8 mouse cellular contexts compared by ENCODE assay signal in the genomic region with DNA sequence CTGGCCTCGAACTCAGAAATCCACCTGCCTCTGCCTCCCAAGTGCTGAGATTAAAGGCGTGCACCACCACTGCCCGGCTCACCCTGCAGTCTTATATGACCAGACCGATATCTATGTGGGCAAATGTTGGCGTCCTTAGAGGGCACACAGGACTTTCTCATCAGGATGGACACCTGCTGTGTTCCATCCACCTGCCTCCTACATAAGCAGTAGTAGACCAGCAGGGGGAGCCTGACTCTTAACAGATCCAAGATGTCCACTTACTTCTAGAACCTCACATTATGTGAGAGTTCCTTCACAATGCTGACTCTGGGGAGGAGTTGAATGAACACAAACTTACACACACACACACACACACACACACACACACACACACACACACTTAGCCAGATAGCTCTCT. TPM values are rescaled to one million over a fixed set of nuclear protein-coding genes. Genes with fewer than 3 reads are reported as not detected.
DNase-seq lines count a peak whose midpoint lies in the region; ATAC-seq lines count a peak whose summit lies in the region.

No protein-coding gene starts in this region.

- H3K4me2 ChIP-seq in midbrain, embryonic 11.5 days, result no peak overlapping the region

- no peak for ATAC-seq in cerebellum, adult (ENCODE audit: insufficient number of reproducible peaks, low FRiP score, low TSS enrichment)
- no peak for ATAC-seq in midbrain, embryonic 11.5 days (ENCODE audit: low FRiP score)

- H3K27me3 ChIP-seq in midbrain, embryonic 10.5 days (ENCODE audit: low read depth, poor library complexity, severe bottlenecking), result peaks cover 31% of the 10 kb centered on the region
- H3K27me3 ChIP-seq in midbrain, embryonic 11.5 days (ENCODE audit: control insufficient read depth, insufficient read depth, low read length), result no peaks in the 10 kb centered on the region

- peak; percentile 45 for DNase-seq in cerebellum, adult 11 months
- DNase-seq in midbrain, embryonic 10.5 days (ENCODE audit: low spot score), result peak; percentile 37
- no peak for DNase-seq in midbrain, embryonic 11.5 days (ENCODE audit: low spot score, missing footprints)
- peak; percentile 56 for DNase-seq in c-Kit-positive CD71-negative TER-119-negative erythroid progenitor cells, embryonic 14.5 days (ENCODE audit: low read depth)
- DNase-seq in gastrocnemius, postnatal 10 days, result peak; percentile 43
- peak; percentile 69 for DNase-seq in lung, postnatal 25 days (ENCODE audit: low spot score)
- DNase-seq in thymus, postnatal 36 days, result peak; percentile 35 to 41

- H3K9me3 ChIP-seq in midbrain, embryonic 10.5 days (replicated peaks), result no peaks in the 10 kb centered on the region
- no peaks in the 10 kb centered on the region for H3K9me3 ChIP-seq in midbrain, embryonic 11.5 days (ENCODE audit: control insufficient read depth, low read length)

- no peak overlapping the region for H3K4me3 ChIP-seq in midbrain, embryonic 10.5 days
- no peak overlapping the region for H3K4me3 ChIP-seq in midbrain, embryonic 11.5 days (ENCODE audit: low read depth, low read length)

- H3K9ac ChIP-seq in midbrain, embryonic 11.5 days (ENCODE audit: low read length), result no peak overlapping the region

- H3K4me1 ChIP-seq in midbrain, embryonic 10.5 days, result peaks cover 61% of the 10 kb centered on the region
- H3K4me1 ChIP-seq in midbrain, embryonic 11.5 days (ENCODE audit: control insufficient read depth, insufficient read depth, low read length), result peaks cover 28% of the 10 kb centered on the region

- H3K36me3 ChIP-seq in midbrain, embryonic 10.5 days, result no peaks in the 10 kb centered on the region
- no peaks in the 10 kb centered on the region for H3K36me3 ChIP-seq in midbrain, embryonic 11.5 days (ENCODE audit: control insufficient read depth, insufficient read depth, low read length)

- H3K27ac ChIP-seq in midbrain, embryonic 10.5 days (replicated peaks), result no peak overlapping the region
- no peak overlapping the region for H3K27ac ChIP-seq in midbrain, embryonic 11.5 days (ENCODE audit: low read depth, low read length)

- 62% methylated on average over 5 of the region's 5 CpGs for WGBS in midbrain, embryonic 10.5 days
- 48% methylated on average over 5 of the region's 5 CpGs for WGBS in midbrain, embryonic 11.5 days

RNA-seq across cellular contexts. Expression of a gene that starts 1.8 kb away (rescaled TPM):
- polyA plus RNA-seq in midbrain, embryonic 10.5 days (2016; fragmentation: Nextera tagmentation; extraction: Ambion mirVana), result 6.1 and 7.4 TPM in 2 replicates
- polyA plus RNA-seq in midbrain, embryonic 11.5 days (2014; fragmentation: Nextera tagmentation; extraction: Ambion mirVana), result 8.0 and 8.3 TPM in 2 replicates
- total RNA-seq in gastrocnemius, postnatal 10 days (2021), result 10 to 100 TPM; 10.4 to 13.6 TPM

RNA-seq across cellular contexts. Expression of a gene that starts 35.5 kb away (rescaled TPM):
- 20.3 and 25.3 TPM in 2 replicates for polyA plus RNA-seq in midbrain, embryonic 10.5 days (2016; fragmentation: Nextera tagmentation; extraction: Ambion mirVana)
- polyA plus RNA-seq in midbrain, embryonic 11.5 days (2014; fragmentation: Nextera tagmentation; extraction: Ambion mirVana), result 23.9 and 26.1 TPM in 2 replicates
- 10 to 100 TPM; 16.8 to 21.0 TPM for total RNA-seq in gastrocnemius, postnatal 10 days (2021)
